Mouse (Mus musculus): ENCODE measurements around the gene Grip1. TPM values are rescaled to one million over a fixed set of nuclear protein-coding genes. Genes with fewer than 3 reads are reported as not detected.

Grip1 gene
- polyA plus RNA-seq, 1 experiment from 2014 or later: 0.87 TPM

- Histone ChIP-seq H3K4me2 (replicated peaks; ENCODE audit: low read depth) (no peak overlapping the region), H3K36me3 (ENCODE audit: control insufficient read depth, insufficient read depth, low read length) (no peaks in the 10 kb centered on the region), H3K27me3 (ENCODE audit: control insufficient read depth, insufficient read depth, low read length) (no peaks in the 10 kb centered on the region), H3K4me1 (replicated peaks; ENCODE audit: control insufficient read depth, insufficient read depth) (no peaks in the 10 kb centered on the region), H3K9me3 (ENCODE audit: control insufficient read depth, low read length) (no peaks in the 10 kb centered on the region), H3K9ac (ENCODE audit: low read length) (no peak overlapping the region), H3K4me3 (ENCODE audit: low read depth, low read length) (no peak overlapping the region), H3K27ac (replicated peaks) (no peak overlapping the region)
- 91% methylated on average over 5 of the region's 5 CpGs for WGBS
- no peak for ATAC-seq (ENCODE audit: low FRiP score, low TSS enrichment)
- TF ChIP-seq EP300 (optimal IDR thresholded peaks at IDR 0.05) (no peak), CTCF (IDR thresholded peaks at IDR 0.05; ENCODE audit: low read depth) (no peak)
- no peak for DNase-seq (ENCODE audit: low spot score)
Measured at GRCm38 (mm10) chr10:119808384-119808783, 354.8 kb downstream of the Grip1 start.

GRCm38 (mm10) chr10:119814087-119814486, 360.5 kb downstream of the Grip1 start:
- no peaks in the 10 kb centered on the region for H3K27me3 ChIP-seq (ENCODE audit: control insufficient read depth, insufficient read depth, low read length)
- no peaks in the 10 kb centered on the region for H3K4me1 ChIP-seq (replicated peaks; ENCODE audit: control insufficient read depth, insufficient read depth)
- H3K9me3 ChIP-seq (ENCODE audit: control insufficient read depth, low read length): no peaks in the 10 kb centered on the region
- DNase-seq (ENCODE audit: low spot score) (no peak), ATAC-seq (ENCODE audit: low FRiP score, low TSS enrichment) (no peak)
- no peak overlapping the region for H3K4me3 ChIP-seq (ENCODE audit: low read depth, low read length)
- H3K9ac ChIP-seq (ENCODE audit: low read length): no peak overlapping the region
- H3K27ac ChIP-seq (replicated peaks): no peak overlapping the region
- TF ChIP-seq CTCF (IDR thresholded peaks at IDR 0.05; ENCODE audit: low read depth) (peak; percentile 18; the same call in 1 of the 2 replicates), EP300 (optimal IDR thresholded peaks at IDR 0.05) (no peak)
- no peak overlapping the region for H3K4me2 ChIP-seq (replicated peaks; ENCODE audit: low read depth)
- WGBS: 70% methylated on average over 4 of the region's 4 CpGs
- H3K36me3 ChIP-seq (ENCODE audit: control insufficient read depth, insufficient read depth, low read length): no peaks in the 10 kb centered on the region

- H3K9me3 ChIP-seq (ENCODE audit: control insufficient read depth, low read length): no peaks in the 10 kb centered on the region
- no peak for ATAC-seq (ENCODE audit: low FRiP score, low TSS enrichment)
- no peak overlapping the region for H3K9ac ChIP-seq (ENCODE audit: low read length)
- H3K4me1 ChIP-seq (replicated peaks; ENCODE audit: control insufficient read depth, insufficient read depth): no peaks in the 10 kb centered on the region
- no peak overlapping the region for H3K27ac ChIP-seq (replicated peaks)
- 57% methylated on average over 5 of the region's 5 CpGs for WGBS
- TF ChIP-seq CTCF (IDR thresholded peaks at IDR 0.05; ENCODE audit: low read depth) (no peak), EP300 (optimal IDR thresholded peaks at IDR 0.05) (no peak)
- no peak overlapping the region for H3K4me3 ChIP-seq (ENCODE audit: low read depth, low read length)
- DNase-seq (ENCODE audit: low spot score): no peak
- no peaks in the 10 kb centered on the region for H3K36me3 ChIP-seq (ENCODE audit: control insufficient read depth, insufficient read depth, low read length)
- H3K27me3 ChIP-seq (ENCODE audit: control insufficient read depth, insufficient read depth, low read length): no peaks in the 10 kb centered on the region
- no peak overlapping the region for H3K4me2 ChIP-seq (replicated peaks; ENCODE audit: low read depth)
Measured at GRCm38 (mm10) chr10:119816001-119816400, 362.4 kb downstream of the Grip1 start.

GRCm38 (mm10) chr10:119818381-119818780, 364.8 kb downstream of the Grip1 start:
- 45% methylated on average over 5 of the region's 5 CpGs for WGBS
- no peak for ATAC-seq (ENCODE audit: low FRiP score, low TSS enrichment)
- H3K4me3 ChIP-seq (ENCODE audit: low read depth, low read length): no peak overlapping the region

GRCm38 (mm10) chr10:119819102-119819681, 365.6 kb downstream of the Grip1 start:
- H3K9me3 ChIP-seq (ENCODE audit: control insufficient read depth, low read length): no peaks in the 10 kb centered on the region
- H3K4me3 ChIP-seq (ENCODE audit: low read depth, low read length): peak overlapping the region; percentile 14; the same call in 1 of the 2 replicates
- H3K4me1 ChIP-seq (replicated peaks; ENCODE audit: control insufficient read depth, insufficient read depth): no peaks in the 10 kb centered on the region
- 25% methylated on average over 17 of the region's 17 CpGs for WGBS
- H3K9ac ChIP-seq (ENCODE audit: low read length): no peak overlapping the region
- TF ChIP-seq CTCF (IDR thresholded peaks at IDR 0.05; ENCODE audit: low read depth) (no peak), EP300 (optimal IDR thresholded peaks at IDR 0.05) (no peak)
- DNase-seq (ENCODE audit: low spot score) (no peak), ATAC-seq (ENCODE audit: low FRiP score, low TSS enrichment) (no peak)
- no peaks in the 10 kb centered on the region for H3K36me3 ChIP-seq (ENCODE audit: control insufficient read depth, insufficient read depth, low read length)
- H3K4me2 ChIP-seq (replicated peaks; ENCODE audit: low read depth): peak overlapping the region; percentile 38
- no peak overlapping the region for H3K27ac ChIP-seq (replicated peaks)
- H3K27me3 ChIP-seq (ENCODE audit: control insufficient read depth, insufficient read depth, low read length): no peaks in the 10 kb centered on the region

More at GRCm38 (mm10) chr10:119818381-119818780, 364.8 kb downstream of the Grip1 start:
- no peaks in the 10 kb centered on the region for H3K9me3 ChIP-seq (ENCODE audit: control insufficient read depth, low read length)
- TF ChIP-seq EP300 (optimal IDR thresholded peaks at IDR 0.05): no peak
- no peak for TF ChIP-seq CTCF (IDR thresholded peaks at IDR 0.05; ENCODE audit: low read depth)
- H3K36me3 ChIP-seq (ENCODE audit: control insufficient read depth, insufficient read depth, low read length): no peaks in the 10 kb centered on the region
- no peak for DNase-seq (ENCODE audit: low spot score)
- H3K9ac ChIP-seq (ENCODE audit: low read length): no peak overlapping the region
- no peaks in the 10 kb centered on the region for H3K4me1 ChIP-seq (replicated peaks; ENCODE audit: control insufficient read depth, insufficient read depth)
- H3K4me2 ChIP-seq (replicated peaks; ENCODE audit: low read depth): no peak overlapping the region
- H3K27ac ChIP-seq (replicated peaks): no peak overlapping the region
- H3K27me3 ChIP-seq (ENCODE audit: control insufficient read depth, insufficient read depth, low read length): no peaks in the 10 kb centered on the region

GRCm38 (mm10) chr10:119819740-119820139, 366.1 kb downstream of the Grip1 start:
- H3K27me3 ChIP-seq (ENCODE audit: control insufficient read depth, insufficient read depth, low read length): no peaks in the 10 kb centered on the region
- H3K4me3 ChIP-seq (ENCODE audit: low read depth, low read length): peak overlapping the region; percentile 14; the same call in 1 of the 2 replicates
- 32% methylated on average over 5 of the region's 5 CpGs for WGBS
- H3K4me2 ChIP-seq (replicated peaks; ENCODE audit: low read depth): peak overlapping the region; percentile 38
- H3K36me3 ChIP-seq (ENCODE audit: control insufficient read depth, insufficient read depth, low read length): no peaks in the 10 kb centered on the region
- DNase-seq (ENCODE audit: low spot score): no peak
- no peaks in the 10 kb centered on the region for H3K4me1 ChIP-seq (replicated peaks; ENCODE audit: control insufficient read depth, insufficient read depth)
- H3K9me3 ChIP-seq (ENCODE audit: control insufficient read depth, low read length): no peaks in the 10 kb centered on the region
- no peak overlapping the region for H3K27ac ChIP-seq (replicated peaks)
- ATAC-seq (ENCODE audit: low FRiP score, low TSS enrichment): no peak
- no peak for TF ChIP-seq CTCF (IDR thresholded peaks at IDR 0.05; ENCODE audit: low read depth)
- no peak for TF ChIP-seq EP300 (optimal IDR thresholded peaks at IDR 0.05)
- H3K9ac ChIP-seq (ENCODE audit: low read length): no peak overlapping the region

All from stomach, postnatal 0 days (tissue).